In genomic region chr8:124681077-124681791, GRCm38 (mm10) we compare ENCODE assay signal across 22 mouse cellular contexts. TPM values are rescaled to one million over a fixed set of nuclear protein-coding genes. Genes with fewer than 3 reads are reported as not detected.
DNase-seq lines count a peak whose midpoint lies in the region; ATAC-seq and TF ChIP-seq lines count a peak whose summit lies in the region.
"Had no signal": no experiment of that assay in that cellular context is flagged by ENCODE, and none has a peak within 500 bp of the region (broad histone marks: within the 10 kb centered on the region; RNA-seq: fewer than 3 reads in every experiment).

No protein-coding gene starts in this region.

- no peak for ATAC-seq in heart, embryonic 13.5 days (ENCODE audit: extremely low read depth, insufficient number of reproducible peaks, low FRiP score, low TSS enrichment)
- ATAC-seq in Patski = no peak
- no peak for ATAC-seq in hindbrain, embryonic 16.5 days
- ATAC-seq: liver, postnatal 0 days had no signal

- POLR2A ChIA-PET in Patski (lab: Charles Lee) = interaction anchor here (0.6 kb wide), 1 partner anchor 32 kb away, joined by 3 read pairs; no protein-coding TSS in a partner anchor

- H3K9ac ChIP-seq in heart, embryonic 13.5 days = peak overlapping the region; percentile 19; the same call in 1 of the 2 replicates
- H3K9ac ChIP-seq in hindbrain, embryonic 16.5 days (ENCODE audit: low read depth, low read length) = no peak overlapping the region
- H3K9ac ChIP-seq: embryonic facial prominence, embryonic 12.5 days; forebrain, embryonic 12.5 days; heart, embryonic 15.5 days; limb, embryonic 12.5 days; liver, postnatal 0 days had no signal

- TF ChIP-seq POLR2A in lung, adult 2 months (IDR thresholded peaks at IDR 0.05; ENCODE audit: borderline replicate concordance, extremely low read depth, low read depth, low read length) = no peak

- no peaks in the 10 kb centered on the region for H3K27me3 ChIP-seq in heart, embryonic 13.5 days (replicated peaks)
- H3K27me3 ChIP-seq in Patski = no peaks in the 10 kb centered on the region
- no peaks in the 10 kb centered on the region for H3K27me3 ChIP-seq in hindbrain, embryonic 16.5 days (replicated peaks; ENCODE audit: control insufficient read depth, insufficient read depth, low read length)
- H3K27me3 ChIP-seq: embryonic facial prominence, embryonic 12.5 days; forebrain, embryonic 12.5 days; heart, embryonic 15.5 days; limb, embryonic 12.5 days; megakaryocyte, embryonic 14.5 days had no signal

- no peak overlapping the region for H3K27ac ChIP-seq in heart, embryonic 13.5 days (replicated peaks)
- no peak overlapping the region for H3K27ac ChIP-seq in hindbrain, embryonic 16.5 days (ENCODE audit: low read depth, low read length)
- H3K27ac ChIP-seq: embryonic facial prominence, embryonic 12.5 days; forebrain, embryonic 12.5 days; gastrocnemius, adult 2 months; heart, embryonic 15.5 days; limb, embryonic 12.5 days had no signal

- in situ Hi-C loops in Patski (cut with MboI; ENCODE audit: low pct_unique_long_range_greater_than_20kb) = no loop called here

- TF ChIP-seq CTCF in Patski (IDR thresholded peaks at IDR 0.05) = no peak
- TF ChIP-seq CTCF in lung, adult 2 months (IDR thresholded peaks at IDR 0.05; ENCODE audit: insufficient read depth, low read length) = no peak

- intact Hi-C loops in heart, postnatal 10 days (cut with DNase I) = no loop called here

- H3K4me1 ChIP-seq in heart, embryonic 13.5 days = peaks cover 3% of the 10 kb centered on the region; the same call in 1 of the 2 replicates
- peaks cover 4% of the 10 kb centered on the region; the same call in 1 of the 2 replicates for H3K4me1 ChIP-seq in lung, adult 2 months (ENCODE audit: control insufficient read depth, insufficient read depth, low read length)
- H3K4me1 ChIP-seq in hindbrain, embryonic 16.5 days (ENCODE audit: control insufficient read depth, insufficient read depth, low read depth, low read length) = peaks cover 4% of the 10 kb centered on the region
- H3K4me1 ChIP-seq: embryonic facial prominence, embryonic 12.5 days; forebrain, embryonic 12.5 days; limb, embryonic 12.5 days; megakaryocyte, embryonic 14.5 days had no signal

- no peak overlapping the region for H3K4me2 ChIP-seq in heart, embryonic 13.5 days
- H3K4me2 ChIP-seq in hindbrain, embryonic 16.5 days (ENCODE audit: low read length) = no peak overlapping the region
- H3K4me2 ChIP-seq: embryonic facial prominence, embryonic 12.5 days; forebrain, embryonic 12.5 days; heart, embryonic 15.5 days; limb, embryonic 12.5 days; liver, embryonic 11.5 days had no signal

- peaks cover 83% of the 10 kb centered on the region for H3K36me3 ChIP-seq in heart, embryonic 13.5 days
- H3K36me3 ChIP-seq in hindbrain, embryonic 16.5 days (ENCODE audit: control insufficient read depth, insufficient read depth, low read length) = peaks cover 28% of the 10 kb centered on the region

- CTCF ChIA-PET in Patski (lab: Charles Lee) = interaction anchor here (0.7 to 2.6 kb wide), 5 partner anchors 9 to 73 kb away, joined by 3 to 8 read pairs (median 3); no protein-coding TSS in a partner anchor

- no peak for DNase-seq in heart, postnatal 10 days
- DNase-seq in Patski (ENCODE audit: low read depth, low spot score) = peak; percentile 48
- peak; percentile 60 for DNase-seq in lung, adult 2 months
- DNase-seq in lung, postnatal 14 days = peak; percentile 38
- no peak for DNase-seq in testis, postnatal 10 days (ENCODE audit: low spot score)
- no peak for DNase-seq in embryo, embryonic 11 days
- DNase-seq: adrenal gland, postnatal 10 days; cerebellum, adult 9-10 months; gastrocnemius, adult 2 months; heart, postnatal 4 days; kidney, adult 11 months; kidney, postnatal 4 days; liver, postnatal 0 days had no signal

- WGBS in heart, embryonic 13.5 days = 80% methylated on average over 10 of the region's 10 CpGs
- WGBS in lung, adult 2 months = 75% methylated on average over 10 of the region's 10 CpGs
- 78% methylated on average over 10 of the region's 10 CpGs for WGBS in hindbrain, embryonic 16.5 days

- no peaks in the 10 kb centered on the region for H3K9me3 ChIP-seq in heart, embryonic 13.5 days
- H3K9me3 ChIP-seq in hindbrain, embryonic 16.5 days (ENCODE audit: control insufficient read depth, low read length) = no peaks in the 10 kb centered on the region
- H3K9me3 ChIP-seq: embryonic facial prominence, embryonic 12.5 days; forebrain, embryonic 12.5 days; heart, embryonic 15.5 days; limb, embryonic 12.5 days; megakaryocyte, embryonic 14.5 days had no signal

- H3K4me3 ChIP-seq in heart, embryonic 13.5 days = no peak overlapping the region
- H3K4me3 ChIP-seq in lung, adult 2 months (replicated peaks; ENCODE audit: extremely low read depth, low read depth, low read length) = no peak overlapping the region
- no peak overlapping the region for H3K4me3 ChIP-seq in hindbrain, embryonic 16.5 days (ENCODE audit: low read length)
- H3K4me3 ChIP-seq: embryonic facial prominence, embryonic 12.5 days; erythroblast, embryonic 14.5 days; forebrain, embryonic 12.5 days; gastrocnemius, adult 2 months; heart, embryonic 15.5 days; limb, embryonic 12.5 days; megakaryocyte, embryonic 14.5 days had no signal

RNA-seq across cellular contexts. Expression of gene 2310022B05Rik, which starts 18.1 kb away (rescaled TPM):
- polyA plus RNA-seq in heart, embryonic 13.5 days (2015; fragmentation: Nextera tagmentation; extraction: Ambion mirVana) = 37.8 TPM in 2 replicates
- 100 to 1,000 TPM; 144 to 160 TPM for total RNA-seq in heart, postnatal 10 days (2021)
- polyA plus RNA-seq in Patski (2021) = 84.9 TPM
- 63.4 and 85.4 TPM in 2 replicates for polyA plus RNA-seq in lung, adult 2 months (2012; rRNA removed)
- 17.0 and 23.2 TPM in 2 replicates for polyA plus RNA-seq in hindbrain, embryonic 16.5 days (2015; fragmentation: Nextera tagmentation; extraction: Ambion mirVana)

RNA-seq across cellular contexts. Expression of gene Ttc13, which starts 40.5 kb away (rescaled TPM):
- polyA plus RNA-seq in heart, embryonic 13.5 days (2015; fragmentation: Nextera tagmentation; extraction: Ambion mirVana) = 27.0 and 28.2 TPM in 2 replicates
- total RNA-seq in heart, postnatal 10 days (2021) = 10 to 100 TPM; 21.2 to 21.6 TPM
- 77.7 TPM for polyA plus RNA-seq in Patski (2021)
- polyA plus RNA-seq in lung, adult 2 months (2012; rRNA removed) = 13.4 and 16.4 TPM in 2 replicates
- 61.6 and 62.4 TPM in 2 replicates for polyA plus RNA-seq in hindbrain, embryonic 16.5 days (2015; fragmentation: Nextera tagmentation; extraction: Ambion mirVana)

RNA-seq across cellular contexts. Expression of gene Arv1, which starts 40.7 kb away (rescaled TPM):
- 14.0 and 17.2 TPM in 2 replicates for polyA plus RNA-seq in heart, embryonic 13.5 days (2015; fragmentation: Nextera tagmentation; extraction: Ambion mirVana)
- total RNA-seq in heart, postnatal 10 days (2021) = 1 to 10 TPM; 5.2 to 5.7 TPM
- polyA plus RNA-seq in Patski (2021) = 18.5 TPM
- 15.6 and 15.9 TPM in 2 replicates for polyA plus RNA-seq in lung, adult 2 months (2012; rRNA removed)
- polyA plus RNA-seq in hindbrain, embryonic 16.5 days (2015; fragmentation: Nextera tagmentation; extraction: Ambion mirVana) = 32.1 and 33.6 TPM in 2 replicates

Comparison
In these comparisons a context has a peak if more than half of its experiments do, and no peak if none do; other contexts are left out.
1. DNase-seq: peak in Patski (single experiment), lung, adult 2 months (single experiment) and lung, postnatal 14 days (single experiment); none in heart, postnatal 10 days (0 of 2), testis, postnatal 10 days (single experiment) and embryo, embryonic 11 days (single experiment).